Mouse (Mus musculus) lung, postnatal 14 days (tissue): ENCODE results near the gene Flot1.
"Not testable (repeated sequence)": the region's sequence is repeated elsewhere in the genome, so short reads cannot be mapped to it uniquely, and the experiment has no call there.

Experiments used
- DNase-seq: peaks from one replicate; pipeline ENCODE4 v3.0.0; 2021

Flot1 gene

DNA sequence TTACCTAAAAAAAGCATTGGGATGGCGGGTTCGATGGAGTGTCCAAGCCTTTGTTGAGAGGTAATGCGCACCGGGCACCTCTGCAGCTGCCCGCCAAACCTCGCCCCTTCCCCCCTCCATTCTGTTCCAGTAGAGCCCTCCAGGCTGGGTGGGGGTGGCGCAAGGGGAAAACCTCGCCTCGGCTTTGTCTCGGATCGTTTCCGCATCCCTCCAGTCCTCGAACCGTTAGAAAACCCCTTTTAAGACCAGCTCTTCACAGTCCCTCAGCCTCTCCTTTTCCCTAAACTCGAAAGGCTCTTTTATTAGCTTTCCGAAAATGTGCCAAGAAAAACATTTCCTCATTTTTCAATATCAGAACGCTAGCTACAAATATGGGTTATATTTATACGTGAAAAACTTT, 14.5 kb downstream of the Flot1 start:
- peak; percentile 67 for DNase-seq

DNA sequence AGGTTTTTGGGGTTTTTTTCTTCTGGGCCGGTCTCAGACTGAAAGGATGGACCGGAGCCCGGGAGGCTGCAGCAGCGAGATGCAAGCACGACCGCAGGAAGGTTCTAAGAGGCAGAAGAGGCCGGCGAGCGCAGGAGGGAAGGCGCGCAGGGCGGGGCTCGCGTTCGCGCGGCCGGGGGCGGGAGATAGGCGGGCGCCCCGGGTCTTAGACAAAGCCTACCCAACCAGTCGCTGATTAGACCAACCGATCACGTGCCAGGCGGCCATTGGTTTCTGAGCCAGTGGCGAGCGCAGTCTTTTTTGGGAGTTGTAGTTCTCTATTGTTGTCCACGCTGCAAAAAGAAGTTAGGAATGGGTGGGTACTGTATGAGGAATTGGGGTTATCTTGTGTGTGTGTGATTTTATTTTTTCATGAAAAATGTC, 15.1 kb downstream of the Flot1 start, which contains the start of gene Tubb5:
Gene Tubb5 (minus strand): TSS at position 185 of the 423 bp plus-strand sequence.
- peak; percentile 96 for DNase-seq

DNA sequence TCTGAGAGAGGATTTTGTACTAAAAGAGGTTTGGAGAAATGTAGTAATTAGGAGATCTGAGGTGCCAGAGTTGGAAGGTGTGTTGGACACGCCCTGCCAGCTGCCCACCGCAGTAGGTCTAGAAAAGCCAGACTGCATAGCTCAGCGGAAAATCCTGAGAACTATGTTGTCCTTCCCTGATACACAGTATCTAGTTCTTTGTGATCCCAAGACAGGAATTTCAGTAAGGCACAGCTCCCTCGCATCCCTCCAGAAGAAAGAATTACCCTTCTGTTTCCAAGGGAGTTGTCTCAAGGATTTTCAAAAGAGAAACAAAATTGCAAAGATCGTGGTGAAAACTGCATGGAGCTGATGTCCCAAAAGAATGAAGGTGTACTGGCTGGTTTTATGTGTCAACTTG, 15.5 kb downstream of the Flot1 start:
- no peak for DNase-seq

DNA sequence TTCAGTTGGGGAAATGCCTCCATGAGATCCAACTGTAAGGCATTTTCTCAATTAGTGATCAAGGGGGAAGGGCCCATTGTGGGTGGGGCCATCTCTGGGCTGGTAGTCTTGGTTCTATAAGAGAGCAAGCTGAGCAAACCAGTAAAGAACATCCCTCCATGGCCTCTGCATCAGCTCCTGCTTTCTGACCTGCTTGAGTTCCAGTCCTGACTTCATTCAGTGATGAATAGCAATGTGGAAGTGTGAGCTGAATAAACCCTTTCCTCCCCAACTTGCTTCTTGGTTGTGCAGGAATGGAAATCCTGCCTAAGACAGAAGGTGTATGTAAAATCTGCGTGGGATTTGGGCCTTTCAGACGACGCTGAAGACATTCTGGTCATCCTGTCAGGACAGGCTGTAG, 16.0 kb downstream of the Flot1 start:
- not testable (repeated sequence) for DNase-seq

DNA sequence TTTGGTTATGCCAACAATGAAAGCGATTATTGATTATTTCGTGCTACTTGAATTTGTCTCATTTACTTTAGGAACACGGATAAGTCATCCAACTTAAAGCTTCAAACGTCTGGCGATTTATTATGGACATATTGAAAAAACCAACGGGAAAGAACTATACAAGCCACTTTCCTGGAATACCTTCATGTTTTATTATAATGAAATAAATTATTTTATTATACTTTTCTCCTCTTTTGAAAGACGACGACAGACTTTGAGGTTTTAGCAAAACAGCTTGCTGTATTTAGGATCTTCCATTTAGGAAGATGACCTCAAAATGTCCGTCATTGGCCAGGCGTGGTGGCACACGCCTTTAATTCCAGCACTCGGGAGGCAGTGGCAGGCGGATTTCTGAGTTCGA, 17.5 kb downstream of the Flot1 start:
- DNase-seq = no peak

DNA sequence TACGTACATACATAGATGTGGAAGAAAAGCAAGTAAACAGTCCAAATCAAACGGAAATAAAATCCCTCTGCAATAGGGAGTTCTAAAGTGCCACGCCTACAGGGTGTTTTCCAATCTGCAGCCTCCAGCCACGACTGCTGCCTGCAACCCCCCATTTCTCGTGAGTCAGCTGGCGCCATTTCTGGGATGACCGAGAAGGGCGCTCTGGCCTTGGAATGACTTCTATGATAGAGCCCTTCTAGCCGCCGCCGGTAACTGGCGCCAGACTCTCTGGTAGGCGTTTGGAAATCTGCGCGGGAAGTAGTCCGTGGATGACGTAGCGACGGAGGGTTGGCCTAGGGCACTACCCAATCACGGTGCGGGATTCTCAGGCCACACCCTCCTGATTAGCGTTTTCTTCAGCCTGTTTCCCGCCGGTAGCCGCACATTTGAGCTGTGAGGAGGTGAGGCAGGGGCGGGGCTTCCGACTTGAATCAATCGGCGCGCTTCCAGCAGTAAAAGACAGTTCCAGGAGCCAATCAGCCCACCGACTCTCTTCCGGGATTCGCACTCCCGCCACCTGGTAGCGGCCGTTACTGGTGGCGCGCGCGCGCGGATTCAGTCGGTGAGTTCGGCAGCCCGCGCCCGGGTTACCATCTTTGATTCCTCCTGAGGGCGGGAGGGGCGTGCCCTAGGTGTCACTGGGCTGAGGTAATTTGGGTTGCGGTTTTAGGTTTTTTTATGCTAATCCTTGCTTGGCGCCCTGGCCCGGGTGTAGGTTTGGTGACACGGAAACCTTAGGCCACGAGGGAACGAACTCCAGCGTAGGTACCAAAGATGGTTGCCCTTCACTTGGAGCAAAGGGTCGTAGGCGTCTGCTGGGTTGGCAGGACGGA, 18.3 kb downstream of the Flot1 start, which contains the start of gene Mdc1:
Gene Mdc1 (plus strand): TSS at position 440 of the 875 bp plus-strand sequence.
- peak; percentile 99 for DNase-seq

DNA sequence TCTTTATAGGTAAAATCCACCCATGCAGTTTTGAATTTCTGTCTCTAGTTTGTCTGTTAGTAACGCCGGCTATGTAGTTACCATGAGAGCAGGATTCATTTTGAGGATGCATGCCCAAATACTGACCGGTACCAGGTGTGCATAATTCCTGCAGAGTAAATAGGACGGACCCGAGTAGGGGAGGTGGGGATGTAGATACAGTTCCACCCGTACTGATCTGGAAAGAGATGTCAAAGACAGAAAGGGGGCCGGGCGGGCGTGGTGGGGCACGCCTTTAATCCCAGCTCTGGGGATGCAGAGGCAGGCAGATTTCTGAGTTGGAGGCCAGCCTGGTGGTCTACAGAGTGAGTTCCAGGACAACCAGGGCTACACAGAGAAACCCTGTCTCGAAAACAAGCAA, 19.0 kb downstream of the Flot1 start:
- no peak for DNase-seq

DNA sequence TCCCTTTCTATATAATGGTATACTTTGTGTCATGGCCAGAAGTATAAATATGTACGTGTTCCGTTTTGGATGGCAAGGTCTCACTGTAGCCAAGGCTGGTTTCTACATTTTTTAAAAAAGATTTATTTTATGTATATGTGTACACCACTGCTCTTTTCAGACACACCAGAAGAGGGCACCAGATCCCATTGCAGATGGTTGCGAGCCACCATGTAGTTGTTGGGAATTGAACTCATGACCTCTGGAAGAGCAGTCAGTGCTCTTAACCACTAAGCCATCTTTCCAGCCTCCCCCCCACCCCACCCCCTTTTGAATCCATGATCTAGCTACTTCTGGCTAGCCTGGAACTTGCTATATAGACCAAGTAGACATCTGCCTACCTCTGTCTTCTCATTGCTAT, 20.5 kb downstream of the Flot1 start:
- DNase-seq = no peak

DNA sequence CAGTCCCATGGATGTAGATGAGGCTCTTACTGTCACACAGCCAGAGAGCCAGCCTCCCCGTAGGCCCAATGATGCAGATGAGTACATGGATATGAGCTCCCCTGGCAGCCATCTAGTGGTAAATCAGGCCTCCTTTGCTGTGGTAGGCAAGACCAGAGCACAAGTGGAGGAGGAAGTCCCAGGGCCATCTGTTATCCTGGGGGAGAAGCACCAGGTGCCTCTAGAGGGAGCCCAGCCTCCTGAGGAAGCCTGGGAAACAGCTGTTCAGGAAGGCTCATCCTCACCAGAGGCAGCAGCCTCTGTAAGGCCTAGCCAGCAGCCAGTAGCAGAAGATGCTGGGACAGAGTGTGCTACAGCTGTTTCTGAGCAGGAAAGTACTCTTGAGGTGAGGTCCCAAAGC, 25.1 kb downstream of the Flot1 start:
- no peak for DNase-seq

DNA sequence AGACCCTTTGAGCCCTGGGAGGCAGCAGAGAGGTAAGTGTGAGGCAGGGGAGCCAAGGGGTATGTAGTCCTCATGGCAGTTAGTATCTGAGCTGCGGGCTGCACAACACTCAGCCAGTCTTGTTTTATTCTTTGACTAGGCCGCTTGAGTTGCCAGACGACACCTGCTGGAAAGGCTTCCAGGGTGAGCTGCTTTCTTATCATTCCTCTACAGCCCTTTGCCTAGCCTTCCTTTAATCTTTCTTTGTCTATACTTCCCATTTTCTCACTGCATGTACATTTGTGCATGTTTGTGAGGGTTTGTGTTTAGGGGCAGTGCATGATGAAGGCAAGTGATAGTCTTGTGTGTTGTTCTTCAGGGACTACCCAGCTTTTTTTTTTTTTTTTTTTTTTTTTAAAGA, 27.9 kb downstream of the Flot1 start:
- no peak for DNase-seq

DNA sequence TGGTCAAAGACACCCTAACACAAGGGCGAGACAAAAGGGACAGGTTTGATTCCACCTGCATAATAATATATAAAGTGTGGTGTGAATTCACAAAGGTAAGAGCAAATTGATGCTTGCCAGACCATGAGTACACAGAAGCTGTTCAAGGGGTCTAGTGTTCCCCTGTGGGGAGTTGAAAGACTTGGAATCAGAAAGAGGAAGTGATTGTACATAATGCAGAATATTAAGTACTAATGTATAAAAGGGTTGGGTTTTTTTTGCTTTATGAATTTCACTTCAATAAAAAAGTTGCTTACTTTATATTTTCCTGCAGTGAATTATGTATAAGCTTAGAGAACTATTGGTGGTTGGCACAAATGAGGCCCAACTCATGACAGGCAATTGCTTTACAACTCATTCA, 36.3 kb downstream of the Flot1 start:
- no peak for DNase-seq

DNA sequence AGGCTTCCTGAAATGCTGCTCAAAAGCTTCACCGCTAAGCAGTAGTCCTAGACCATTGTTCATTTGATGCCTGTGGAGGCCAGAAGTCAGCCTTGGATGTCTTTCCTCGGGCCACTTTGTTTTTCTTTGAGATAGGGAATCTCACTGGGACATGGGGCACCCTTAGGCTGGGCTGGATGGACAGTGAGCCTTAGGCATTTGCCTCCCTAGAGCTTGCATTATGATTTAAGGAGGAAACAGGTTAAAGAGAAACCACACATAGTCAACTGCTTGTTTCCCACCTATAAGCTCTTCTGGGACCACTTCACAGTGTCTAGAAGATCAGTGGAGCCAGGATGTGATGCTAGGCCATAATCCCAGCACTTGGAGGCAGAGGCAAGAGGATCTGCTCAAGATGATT, 36.8 kb downstream of the Flot1 start:
- no peak for DNase-seq

DNA sequence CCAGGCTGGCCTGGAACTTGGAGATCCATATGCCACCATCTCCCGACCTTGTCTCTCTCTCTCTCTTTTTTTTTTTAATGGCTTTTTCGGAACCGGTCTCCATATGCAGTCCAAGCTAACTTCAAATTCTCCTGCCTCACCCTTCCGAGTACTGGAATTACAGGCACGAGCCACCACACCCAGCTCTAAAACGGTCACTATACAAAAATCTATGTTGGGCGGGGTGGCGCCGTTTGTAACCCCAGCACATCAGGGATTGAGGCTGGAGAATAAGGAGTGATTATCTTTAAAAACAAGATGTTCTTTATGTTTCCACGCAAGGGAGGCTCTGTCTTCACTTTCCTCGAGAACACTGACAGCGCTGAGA, 37.8 kb downstream of the Flot1 start:
- no peak for DNase-seq

DNA sequence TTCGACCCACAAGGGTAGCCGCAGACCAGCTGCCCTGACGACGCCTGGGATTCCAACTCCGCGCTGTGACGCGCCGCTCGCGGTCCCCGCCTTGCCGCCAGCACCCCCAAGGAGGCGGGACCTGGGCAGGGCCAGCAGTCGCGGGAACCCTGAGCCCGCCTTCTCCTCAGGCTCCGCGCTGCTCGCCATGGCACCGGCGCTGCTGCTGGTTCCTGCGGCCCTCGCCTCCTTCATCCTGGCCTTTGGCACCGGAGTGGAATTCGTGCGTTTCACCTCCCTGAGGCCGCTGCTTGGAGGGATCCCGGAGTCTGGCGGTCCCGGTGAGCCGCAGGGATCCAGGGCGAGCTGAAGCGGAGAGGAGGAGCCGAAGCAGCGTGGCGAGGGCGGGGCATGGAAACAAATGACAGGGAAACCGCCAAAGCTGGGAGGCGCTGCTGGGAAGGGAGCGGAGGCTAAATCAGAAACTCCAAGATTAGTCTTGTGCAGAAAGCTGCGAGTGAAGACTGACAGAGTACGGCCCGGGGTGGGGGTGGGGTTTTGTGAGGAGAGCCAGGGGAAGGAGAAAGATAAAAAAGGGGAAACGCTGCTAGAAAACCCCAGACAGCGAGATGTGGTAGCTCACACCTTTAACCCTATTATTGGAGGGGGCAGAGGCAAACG, 38.3 kb downstream of the Flot1 start, which contains the start of gene Nrm:
Gene Nrm (plus strand): TSS at position 121 of the 660 bp plus-strand sequence.
- peak; percentile 91 for DNase-seq

DNA sequence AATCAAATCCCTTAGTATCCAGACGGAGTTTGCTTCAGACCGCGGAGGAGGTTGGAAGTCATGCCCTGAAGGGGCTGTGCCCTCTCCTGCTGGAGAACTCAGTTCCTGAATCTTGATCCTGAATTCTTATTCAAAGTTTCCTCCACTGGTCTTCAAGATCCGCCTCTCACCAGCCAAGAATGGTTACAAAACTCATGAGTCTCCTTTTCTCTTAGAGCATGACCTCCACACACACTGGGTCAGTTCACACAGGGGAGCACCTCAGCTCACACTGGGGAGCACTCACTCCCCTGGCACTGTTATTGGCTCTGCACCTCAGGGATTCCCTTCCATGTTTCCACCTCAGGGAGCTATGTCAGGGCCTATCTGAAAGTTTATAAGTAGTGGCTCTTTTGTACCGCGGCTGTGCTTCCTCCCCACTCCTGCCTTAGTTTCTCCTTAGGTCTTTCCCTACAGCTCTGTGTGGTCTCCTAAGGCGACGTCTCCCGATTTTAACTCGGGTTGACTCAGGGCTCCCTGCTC, 41.9 kb downstream of the Flot1 start:
- no peak for DNase-seq

DNA sequence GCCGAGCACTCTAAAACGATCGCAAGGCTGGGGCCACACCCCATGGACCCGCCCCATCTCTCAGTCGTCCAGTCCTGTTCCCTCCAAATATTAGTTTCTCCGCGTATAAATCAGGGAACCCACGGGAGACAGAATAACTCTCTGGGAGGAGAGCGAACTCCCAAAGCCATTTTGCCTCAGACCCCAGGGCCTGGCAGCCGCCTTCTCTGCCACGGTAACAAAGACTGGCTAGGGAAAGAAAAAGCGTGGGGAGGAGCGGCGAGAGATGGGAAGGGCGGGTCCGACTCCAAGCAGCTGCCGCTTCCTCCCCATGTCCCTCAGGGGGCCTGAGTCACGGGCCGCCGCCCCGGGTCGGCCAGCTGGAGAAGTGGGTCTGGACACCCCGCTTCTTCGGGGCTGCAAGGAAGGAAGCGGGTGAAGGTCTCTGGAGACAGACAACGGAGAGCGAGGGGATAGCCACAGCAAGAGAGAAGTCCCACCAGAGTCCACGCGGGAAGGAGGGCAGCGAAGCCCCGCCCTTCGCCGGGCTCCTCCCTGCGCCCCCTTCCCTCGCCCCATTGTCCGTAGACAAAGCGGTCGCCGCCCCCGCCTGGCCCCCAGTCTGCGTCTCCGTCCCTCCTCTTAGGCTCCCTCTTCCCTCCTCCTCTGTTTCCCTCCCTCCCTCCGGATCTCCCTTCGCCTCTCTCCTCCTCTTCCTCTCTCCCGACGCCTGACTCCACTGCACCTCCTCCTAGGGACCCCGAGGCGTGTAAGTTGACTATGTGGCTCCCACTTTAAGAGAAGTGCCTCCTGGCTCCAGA, 42.7 kb downstream of the Flot1 start, which contains the start of gene Ppp1r18:
Gene Ppp1r18 (plus strand): TSS at position 113 of the 800 bp plus-strand sequence.
- peak; percentile 79 for DNase-seq

DNA sequence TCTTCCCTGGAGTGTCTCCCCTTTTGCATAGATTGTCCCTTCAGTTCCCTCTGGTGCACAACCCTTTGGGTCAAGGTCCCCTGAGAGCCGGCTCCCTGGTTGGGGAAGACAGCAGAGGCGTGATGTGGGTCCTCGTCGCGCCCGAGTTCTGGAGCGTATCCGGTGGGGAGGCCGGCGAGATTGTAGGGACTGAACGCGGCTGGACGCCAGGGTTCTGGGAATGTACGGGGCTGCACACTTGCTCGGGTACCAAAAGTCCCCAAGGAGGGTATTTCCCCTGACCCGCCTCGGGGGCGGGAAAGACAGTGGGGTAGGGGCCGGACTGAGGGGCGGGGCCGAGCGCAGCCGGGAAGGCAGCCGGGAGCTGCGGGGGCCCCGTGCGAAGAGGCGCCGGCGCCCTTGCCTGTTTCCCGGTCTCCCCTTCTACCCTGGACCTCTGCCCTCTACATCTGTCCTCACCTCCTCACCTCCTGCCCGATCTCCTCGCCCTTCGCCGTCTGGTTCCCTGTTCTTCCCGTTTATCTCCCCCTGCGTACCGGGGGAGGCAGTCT, 43.3 kb downstream of the Flot1 start:
- DNase-seq = peak; percentile 72

DNA sequence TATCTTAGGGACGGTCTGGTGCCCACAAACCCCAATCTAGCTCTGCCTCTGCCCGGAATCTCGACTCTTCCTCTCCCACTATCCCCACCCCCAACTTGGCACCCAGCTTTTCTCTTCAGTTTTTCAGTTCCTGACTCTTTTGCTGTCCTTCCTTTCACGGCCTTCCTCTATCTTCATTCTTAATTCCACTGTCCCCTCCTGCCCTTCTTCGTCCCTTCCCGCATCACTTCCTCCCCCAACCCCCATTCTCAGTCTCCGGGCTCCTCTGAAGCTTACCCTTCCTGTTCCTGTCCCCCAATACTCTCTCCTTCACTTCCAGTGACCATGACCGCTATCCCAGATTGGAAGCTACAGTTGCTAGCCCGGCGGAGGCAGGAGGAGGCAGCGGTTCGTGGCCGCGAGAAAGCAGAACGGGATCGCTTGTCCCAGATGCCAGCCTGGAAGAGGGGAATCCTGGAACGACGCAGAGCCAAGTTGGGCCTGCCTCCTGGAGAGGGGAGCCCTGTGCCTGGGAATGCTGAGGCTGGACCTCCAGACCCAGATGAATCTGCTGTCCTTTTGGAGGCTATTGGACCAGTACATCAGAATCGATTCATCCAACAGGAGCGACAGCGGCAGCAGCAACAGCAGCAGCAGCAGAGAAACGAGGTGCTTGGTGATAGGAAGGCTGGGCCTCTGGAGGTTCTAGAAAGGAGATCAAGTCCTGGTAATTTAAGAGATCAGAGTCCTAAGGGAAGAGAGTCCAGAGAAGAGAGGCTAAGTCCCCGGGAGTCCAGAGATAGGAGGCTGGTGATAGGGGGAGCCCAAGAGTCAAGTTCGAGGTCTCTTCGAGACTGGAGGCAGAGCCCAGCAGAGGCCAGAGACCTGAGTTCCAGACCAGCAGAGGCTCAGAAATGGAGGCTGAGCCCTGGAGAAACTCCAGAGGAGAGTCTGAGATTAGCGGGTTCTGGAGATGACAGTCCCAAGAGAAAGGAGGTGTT, 44.2 kb downstream of the Flot1 start:
- peak; percentile 68 for DNase-seq

DNA sequence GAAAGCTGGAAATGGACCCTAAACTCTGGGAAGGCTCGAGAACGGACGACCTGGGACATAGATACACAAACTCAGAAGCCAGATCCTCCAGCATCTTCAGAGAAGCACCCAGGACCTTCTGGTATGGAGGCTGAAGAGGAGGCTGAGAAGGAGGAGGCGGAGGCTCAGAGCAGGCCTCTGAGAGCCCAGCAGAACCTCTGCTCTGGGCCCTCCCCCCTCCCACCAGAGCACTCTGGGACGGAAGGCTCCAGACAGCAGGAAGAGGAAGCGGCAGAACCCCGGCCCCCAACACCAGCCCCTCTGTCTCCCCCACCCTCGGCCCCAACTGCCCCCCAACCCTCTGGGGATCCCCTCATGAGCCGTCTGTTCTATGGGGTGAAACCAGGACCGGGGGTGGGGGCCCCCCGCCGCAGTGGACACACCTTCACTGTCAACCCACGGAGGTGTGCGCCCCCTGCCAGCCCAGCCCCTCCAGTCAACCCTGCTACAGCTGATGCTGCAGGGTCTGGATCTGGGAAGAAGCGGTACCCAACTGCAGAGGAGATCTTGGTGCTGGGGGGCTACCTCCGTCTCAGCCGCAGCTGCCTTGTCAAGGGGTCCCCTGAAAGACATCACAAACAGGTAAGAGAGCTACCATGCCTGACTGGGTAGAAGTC, 45.3 kb downstream of the Flot1 start:
- DNase-seq = peak; percentile 51

DNA sequence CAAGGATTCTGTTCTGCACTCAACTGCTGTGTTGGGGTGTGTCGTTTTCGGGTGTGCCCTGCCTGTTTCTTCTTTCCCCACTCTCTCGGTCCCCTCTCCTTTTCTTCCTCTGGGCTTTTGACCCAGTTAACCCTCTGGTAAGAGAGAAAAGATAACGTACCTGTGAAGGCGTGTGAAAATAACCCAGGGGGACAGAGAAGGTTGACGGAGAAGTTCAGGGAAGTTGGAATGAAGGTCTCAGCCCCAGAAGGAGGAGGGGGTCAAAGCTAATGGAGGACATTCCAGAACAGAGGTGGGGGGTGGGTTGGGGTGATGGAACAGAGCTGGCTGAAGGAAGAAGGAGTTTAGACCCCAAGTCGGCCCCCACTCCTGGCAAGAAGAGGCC, 45.9 kb downstream of the Flot1 start:
- no peak for DNase-seq
